Mouse (Mus musculus): ENCODE measurements around the gene Dag1. TPM values are rescaled to one million over a fixed set of nuclear protein-coding genes. Genes with fewer than 3 reads are reported as not detected.
"Not testable (repeated sequence)": the region's sequence is repeated elsewhere in the genome, so short reads cannot be mapped to it uniquely, and the experiment has no call there.

Gene Dag1
- polyA plus RNA-seq, 1 experiment from 2014 or later = 76.7 TPM

DNA sequence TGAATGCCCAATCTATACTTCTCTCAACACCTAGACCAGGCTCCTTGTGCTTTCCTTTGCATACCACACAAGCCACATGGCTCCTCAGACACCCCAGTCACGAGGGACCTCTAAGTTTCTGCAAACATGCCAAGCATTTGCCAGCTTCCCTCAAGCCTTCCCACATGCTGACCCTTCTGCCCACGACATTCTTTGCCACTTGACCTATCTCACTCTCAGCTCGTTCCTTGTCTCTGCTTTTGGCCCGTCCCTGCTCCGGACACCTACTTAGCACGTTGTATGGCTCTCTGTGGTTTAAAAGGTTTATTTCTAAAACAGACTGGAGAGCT, 11.5 kb upstream of the Dag1 start:
- no peak overlapping the region for H3K4me2 ChIP-seq (replicated peaks)
- 73% methylated on average over 6 of the region's 6 CpGs for WGBS
- no peaks in the 10 kb centered on the region for H3K9me3 ChIP-seq (ENCODE audit: control insufficient read depth, low read length)
- H3K36me3 ChIP-seq (replicated peaks; ENCODE audit: control insufficient read depth, insufficient read depth) = no peaks in the 10 kb centered on the region
- ATAC-seq (ENCODE audit: low FRiP score) (no peak), DNase-seq (ENCODE audit: low spot score) (no peak)
- no peaks in the 10 kb centered on the region for H3K4me1 ChIP-seq (replicated peaks; ENCODE audit: control insufficient read depth, insufficient read depth, low read length)
- H3K27ac ChIP-seq = no peak overlapping the region
- H3K9ac ChIP-seq = no peak overlapping the region
- H3K4me3 ChIP-seq (replicated peaks; ENCODE audit: low read length) = no peak overlapping the region
- H3K27me3 ChIP-seq (ENCODE audit: control insufficient read depth, insufficient read depth, low read length) = no peaks in the 10 kb centered on the region

DNA sequence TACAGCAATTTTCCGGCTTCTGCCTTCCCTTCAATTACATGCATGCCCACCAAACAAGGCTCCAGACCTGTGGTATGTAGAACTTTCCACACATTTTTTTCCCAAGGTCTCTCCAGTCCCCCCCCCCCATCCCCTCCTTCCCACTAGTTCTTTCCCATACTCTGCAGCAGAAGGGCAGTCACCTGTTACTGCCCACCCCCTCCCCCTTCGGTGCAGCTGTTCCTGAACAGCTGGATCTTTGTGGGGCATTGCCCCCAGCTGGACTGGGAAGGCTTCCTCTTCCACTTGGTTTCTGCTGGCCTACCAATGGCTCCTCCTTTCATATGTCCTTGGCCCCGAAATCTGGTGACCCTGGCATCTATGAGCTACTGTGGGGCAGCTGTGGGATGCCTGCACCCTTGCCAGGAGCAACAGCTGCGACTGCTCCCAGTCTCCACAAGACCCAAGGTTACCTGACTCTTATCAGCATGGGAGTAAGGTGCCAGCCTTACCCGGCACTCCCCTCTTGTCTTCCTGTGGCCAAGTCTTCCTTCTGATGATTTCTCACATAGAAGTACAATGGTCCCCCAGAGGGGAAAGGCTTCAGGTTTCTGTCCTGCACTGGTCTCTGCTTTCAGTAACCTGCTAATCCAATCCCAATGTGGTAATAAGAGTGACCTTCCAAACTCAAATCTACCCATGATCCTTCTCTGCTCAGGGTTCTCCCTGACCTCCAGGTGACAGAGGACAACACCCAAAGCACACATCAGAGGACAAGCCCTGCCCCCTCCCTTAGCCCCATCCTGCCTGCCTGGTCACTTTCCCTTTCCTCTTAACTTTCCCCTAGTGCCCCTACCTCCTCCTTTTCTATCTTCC, 10.9 kb upstream of the Dag1 start:
- WGBS = 85% methylated on average over 5 of the region's 5 CpGs
- H3K4me1 ChIP-seq (replicated peaks; ENCODE audit: control insufficient read depth, insufficient read depth, low read length) = no peaks in the 10 kb centered on the region

DNA sequence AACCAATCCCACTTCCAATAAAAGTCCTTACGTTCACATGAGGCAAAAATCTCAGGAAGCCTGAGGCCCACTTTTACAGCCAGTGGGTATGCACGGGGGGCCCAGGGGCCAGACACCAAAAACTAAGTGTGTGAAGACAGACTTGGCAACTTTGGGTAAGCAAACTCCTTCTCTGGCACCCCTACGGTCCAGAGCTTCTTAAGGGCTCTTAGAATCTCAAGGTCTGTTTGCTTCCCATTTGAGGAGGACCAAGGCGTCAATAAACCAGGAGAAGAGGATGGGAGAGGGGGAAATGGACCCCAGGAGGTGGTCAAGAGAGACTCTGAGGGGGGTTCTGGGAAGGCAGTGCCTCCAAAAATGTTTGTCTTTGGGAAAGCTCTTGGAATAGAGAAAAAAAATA, 9.7 kb upstream of the Dag1 start:
- Histone ChIP-seq H3K4me3 (replicated peaks; ENCODE audit: low read length) (no peak overlapping the region), H3K4me1 (replicated peaks; ENCODE audit: control insufficient read depth, insufficient read depth, low read length) (no peaks in the 10 kb centered on the region), H3K9me3 (ENCODE audit: control insufficient read depth, low read length) (no peaks in the 10 kb centered on the region), H3K9ac (no peak overlapping the region), H3K36me3 (replicated peaks; ENCODE audit: control insufficient read depth, insufficient read depth) (no peaks in the 10 kb centered on the region), H3K27me3 (ENCODE audit: control insufficient read depth, insufficient read depth, low read length) (no peaks in the 10 kb centered on the region), H3K27ac (no peak overlapping the region), H3K4me2 (replicated peaks) (no peak overlapping the region)
- ATAC-seq (ENCODE audit: low FRiP score) (no peak), DNase-seq (ENCODE audit: low spot score) (no peak)
- 74% methylated on average over 4 of the region's 4 CpGs for WGBS

More for the DNA sequence above, 10.9 kb upstream of the Dag1 start:
- no peak overlapping the region for H3K9ac ChIP-seq
- no peak overlapping the region for H3K4me3 ChIP-seq (replicated peaks; ENCODE audit: low read length)
- ATAC-seq (ENCODE audit: low FRiP score) (no peak), DNase-seq (ENCODE audit: low spot score) (no peak)
- H3K27ac ChIP-seq = no peak overlapping the region
- no peaks in the 10 kb centered on the region for H3K36me3 ChIP-seq (replicated peaks; ENCODE audit: control insufficient read depth, insufficient read depth)
- H3K27me3 ChIP-seq (ENCODE audit: control insufficient read depth, insufficient read depth, low read length) = no peaks in the 10 kb centered on the region
- no peaks in the 10 kb centered on the region for H3K9me3 ChIP-seq (ENCODE audit: control insufficient read depth, low read length)
- no peak overlapping the region for H3K4me2 ChIP-seq (replicated peaks)

DNA sequence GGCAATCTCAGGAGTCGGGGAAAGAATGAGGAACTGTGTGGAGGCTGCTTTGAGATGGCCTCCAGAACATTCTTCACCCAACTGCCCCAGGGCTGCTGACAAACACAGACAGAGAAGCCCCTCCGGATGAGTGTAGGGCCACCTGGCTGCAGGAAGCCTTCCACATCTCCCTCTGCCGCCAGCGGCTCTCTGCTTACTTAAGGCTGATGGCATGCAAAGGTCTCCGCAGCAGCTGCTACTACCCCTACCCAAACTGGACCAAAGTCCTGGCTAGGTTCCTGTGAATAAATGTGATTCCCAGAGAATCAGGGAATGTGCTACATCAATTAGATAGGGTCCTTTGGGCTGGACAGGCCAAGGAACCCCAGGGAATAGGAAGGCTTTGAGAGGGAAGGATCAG, 8.9 kb upstream of the Dag1 start:
- H3K9me3 ChIP-seq (ENCODE audit: control insufficient read depth, low read length) = no peaks in the 10 kb centered on the region
- 82% methylated on average over 5 of the region's 5 CpGs for WGBS
- no peaks in the 10 kb centered on the region for H3K27me3 ChIP-seq (ENCODE audit: control insufficient read depth, insufficient read depth, low read length)
- H3K27ac ChIP-seq = no peak overlapping the region
- H3K4me3 ChIP-seq (replicated peaks; ENCODE audit: low read length) = no peak overlapping the region
- no peak overlapping the region for H3K4me2 ChIP-seq (replicated peaks)
- H3K9ac ChIP-seq = no peak overlapping the region
- DNase-seq (ENCODE audit: low spot score) = no peak
- ATAC-seq (ENCODE audit: low FRiP score) = no peak
- no peaks in the 10 kb centered on the region for H3K4me1 ChIP-seq (replicated peaks; ENCODE audit: control insufficient read depth, insufficient read depth, low read length)
- no peaks in the 10 kb centered on the region for H3K36me3 ChIP-seq (replicated peaks; ENCODE audit: control insufficient read depth, insufficient read depth)

DNA sequence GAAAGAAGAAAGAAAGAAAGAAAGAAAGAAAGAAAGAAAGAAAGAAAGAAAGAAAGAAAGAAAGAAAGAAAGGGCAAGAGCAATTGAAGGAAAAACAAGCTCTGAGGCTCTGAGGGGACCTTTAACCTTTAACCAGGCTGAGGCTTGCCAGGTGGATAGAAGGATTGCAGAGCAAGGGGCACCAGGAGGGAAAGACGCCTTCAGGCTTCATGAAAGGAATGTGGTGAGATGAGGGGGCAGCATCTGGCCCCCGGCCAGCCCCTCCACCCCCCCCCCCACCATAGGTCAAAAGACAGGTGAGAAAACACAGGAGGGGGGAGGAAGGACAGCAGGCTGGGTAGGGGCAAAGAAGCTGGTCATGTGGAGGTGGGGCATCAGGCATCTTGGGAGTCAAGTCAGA, 8.2 kb upstream of the Dag1 start:
- Histone ChIP-seq H3K9ac (no peak overlapping the region), H3K9me3 (ENCODE audit: control insufficient read depth, low read length) (no peaks in the 10 kb centered on the region), H3K27ac (no peak overlapping the region), H3K4me3 (replicated peaks; ENCODE audit: low read length) (no peak overlapping the region), H3K4me1 (replicated peaks; ENCODE audit: control insufficient read depth, insufficient read depth, low read length) (no peaks in the 10 kb centered on the region), H3K27me3 (ENCODE audit: control insufficient read depth, insufficient read depth, low read length) (no peaks in the 10 kb centered on the region), H3K36me3 (replicated peaks; ENCODE audit: control insufficient read depth, insufficient read depth) (no peaks in the 10 kb centered on the region), H3K4me2 (replicated peaks) (no peak overlapping the region)
- DNase-seq (ENCODE audit: low spot score) (no peak), ATAC-seq (ENCODE audit: low FRiP score) (no peak)
- WGBS = 62% methylated on average over 2 of the region's 2 CpGs

DNA sequence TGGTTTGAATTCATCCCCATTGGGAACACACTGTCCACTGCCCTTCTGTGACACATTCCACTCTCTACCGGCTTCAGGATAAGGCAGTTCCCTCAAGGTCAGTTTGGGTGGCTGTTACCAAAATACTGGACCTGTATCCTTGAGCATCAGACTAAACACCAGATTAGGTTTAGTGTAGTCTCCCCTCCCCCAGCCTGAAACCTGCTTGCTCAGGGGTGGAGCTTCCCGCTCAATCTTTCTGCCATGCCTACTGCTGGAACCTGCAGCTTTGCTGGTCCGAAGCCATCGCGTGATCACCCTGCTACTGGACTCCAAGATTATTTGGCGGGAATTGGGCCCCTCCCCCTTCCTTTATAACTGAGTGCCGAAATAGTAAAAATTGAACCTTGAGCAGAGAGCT, 4.9 kb upstream of the Dag1 start:
- not testable (repeated sequence) for H3K9me3 ChIP-seq (ENCODE audit: control insufficient read depth, low read length); H3K4me3 ChIP-seq (replicated peaks; ENCODE audit: low read length); H3K36me3 ChIP-seq (replicated peaks; ENCODE audit: control insufficient read depth, insufficient read depth); H3K27ac ChIP-seq; H3K4me2 ChIP-seq (replicated peaks); ATAC-seq (ENCODE audit: low FRiP score); H3K4me1 ChIP-seq (replicated peaks; ENCODE audit: control insufficient read depth, insufficient read depth, low read length); DNase-seq (ENCODE audit: low spot score); H3K27me3 ChIP-seq (ENCODE audit: control insufficient read depth, insufficient read depth, low read length); H3K9ac ChIP-seq
- 81% methylated on average over 6 of the region's 7 CpGs for WGBS

DNA sequence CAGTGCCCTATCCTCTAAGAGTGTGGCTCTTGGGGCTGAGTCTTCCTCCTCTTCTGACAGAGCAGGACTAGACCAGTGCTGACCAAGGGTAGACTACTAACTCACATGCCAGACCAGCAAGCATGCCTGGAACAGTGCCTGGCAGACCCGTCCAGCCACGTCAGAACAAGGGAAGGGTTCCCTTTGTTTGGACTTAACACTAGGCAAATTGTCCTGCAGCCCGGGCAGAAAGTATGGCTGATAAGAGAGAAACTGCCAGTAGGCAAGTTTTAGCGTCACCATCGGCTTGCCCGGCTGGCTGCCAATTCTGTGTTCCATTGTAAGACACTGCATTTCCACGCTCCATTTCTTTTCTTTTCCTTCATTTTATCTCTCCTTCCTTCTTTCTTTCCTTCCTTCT, 3.9 kb upstream of the Dag1 start:
- DNase-seq (ENCODE audit: low spot score) (no peak), ATAC-seq (ENCODE audit: low FRiP score) (no peak)
- Histone ChIP-seq H3K36me3 (replicated peaks; ENCODE audit: control insufficient read depth, insufficient read depth) (no peaks in the 10 kb centered on the region), H3K27ac (no peak overlapping the region), H3K4me1 (replicated peaks; ENCODE audit: control insufficient read depth, insufficient read depth, low read length) (peaks cover 7% of the 10 kb centered on the region), H3K4me2 (replicated peaks) (no peak overlapping the region), H3K9me3 (ENCODE audit: control insufficient read depth, low read length) (no peaks in the 10 kb centered on the region), H3K9ac (no peak overlapping the region), H3K27me3 (ENCODE audit: control insufficient read depth, insufficient read depth, low read length) (no peaks in the 10 kb centered on the region), H3K4me3 (replicated peaks; ENCODE audit: low read length) (no peak overlapping the region)
- 84% methylated on average over 7 of the region's 7 CpGs for WGBS

DNA sequence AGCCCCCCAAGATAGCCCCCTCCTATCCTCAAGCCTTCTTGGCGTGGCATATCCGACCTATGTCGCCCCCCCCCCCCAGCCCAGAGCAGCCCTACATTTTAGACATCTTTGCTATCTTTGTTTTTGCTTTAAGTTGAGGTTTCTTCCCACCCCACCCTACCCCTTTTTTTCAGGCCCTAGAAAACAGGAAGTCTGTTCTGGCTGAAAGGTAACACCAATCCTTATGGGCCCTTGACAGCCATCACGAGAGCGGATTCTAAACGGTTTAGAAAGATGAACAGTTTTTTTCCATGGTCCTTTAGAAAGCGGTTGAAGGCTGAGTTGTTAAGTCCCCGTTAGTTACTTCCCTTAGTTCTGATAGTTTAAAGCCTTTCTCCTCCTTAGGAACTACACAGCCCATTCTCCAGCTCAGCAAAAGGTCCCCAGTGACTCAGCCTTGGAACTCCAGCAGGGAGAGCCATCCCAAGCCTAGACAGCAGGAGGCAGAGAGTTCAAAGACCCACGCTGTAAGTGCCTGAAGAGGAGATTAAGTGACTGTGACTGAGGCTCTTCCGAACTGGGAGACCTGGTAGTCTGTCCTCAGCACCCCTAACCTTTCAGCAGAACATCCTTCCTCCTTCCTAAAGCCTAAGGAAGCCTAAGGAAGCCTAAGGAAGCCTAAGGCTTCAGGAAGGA, 2.6 kb upstream of the Dag1 start:
- DNase-seq (ENCODE audit: low spot score) = no peak
- Histone ChIP-seq H3K9ac (no peak overlapping the region), H3K27me3 (ENCODE audit: control insufficient read depth, insufficient read depth, low read length) (no peaks in the 10 kb centered on the region), H3K36me3 (replicated peaks; ENCODE audit: control insufficient read depth, insufficient read depth) (no peaks in the 10 kb centered on the region), H3K27ac (no peak overlapping the region), H3K4me3 (replicated peaks; ENCODE audit: low read length) (no peak overlapping the region), H3K4me1 (replicated peaks; ENCODE audit: control insufficient read depth, insufficient read depth, low read length) (peaks cover 20% of the 10 kb centered on the region), H3K9me3 (ENCODE audit: control insufficient read depth, low read length) (no peaks in the 10 kb centered on the region), H3K4me2 (replicated peaks) (no peak overlapping the region)
- ATAC-seq (ENCODE audit: low FRiP score) = no peak
- WGBS = 69% methylated on average over 9 of the region's 10 CpGs

DNA sequence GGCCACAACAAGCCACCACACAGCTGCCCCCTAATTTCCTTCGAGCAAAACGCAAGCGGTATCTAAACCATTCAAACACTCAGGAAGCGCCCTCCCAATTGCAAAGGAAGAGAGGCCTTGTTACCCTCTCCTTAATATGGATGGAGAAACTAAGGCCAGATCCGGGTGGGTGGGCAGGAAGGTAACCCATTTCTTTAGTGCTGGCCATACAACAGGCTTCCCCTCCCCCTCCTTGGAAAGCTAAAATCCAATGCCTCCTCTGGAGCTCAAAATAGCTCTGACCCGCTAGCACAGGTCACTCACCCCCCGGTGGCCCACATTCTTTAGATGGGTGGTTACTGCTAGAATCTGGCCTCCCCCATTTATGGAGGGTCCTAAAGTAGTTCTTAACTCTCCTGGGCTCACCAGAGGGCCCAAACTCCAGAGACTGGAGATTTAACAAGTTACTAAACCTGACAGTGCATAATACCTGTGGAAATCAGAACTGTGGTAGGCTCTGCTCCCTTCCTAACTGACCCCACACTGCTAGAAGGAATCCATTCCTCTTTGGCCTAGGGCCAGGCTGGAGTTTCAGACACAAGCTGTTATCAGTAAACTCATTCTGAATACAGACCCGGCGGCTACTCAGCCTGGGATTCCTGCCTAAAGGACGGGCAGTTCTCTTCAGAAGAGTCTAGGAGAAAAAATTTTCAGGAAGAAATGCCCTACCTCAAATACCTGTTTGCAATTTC, 598 bp upstream of the Dag1 start:
- Histone ChIP-seq H3K9ac (peak overlapping the region; percentile 31; the same call in 1 of the 2 replicates), H3K4me3 (replicated peaks; ENCODE audit: low read length) (peak overlapping the region; percentile 92), H3K27me3 (ENCODE audit: control insufficient read depth, insufficient read depth, low read length) (no peaks in the 10 kb centered on the region), H3K36me3 (replicated peaks; ENCODE audit: control insufficient read depth, insufficient read depth) (no peaks in the 10 kb centered on the region), H3K4me2 (replicated peaks) (peak overlapping the region; percentile 75), H3K27ac (peak overlapping the region; percentile 58), H3K4me1 (replicated peaks; ENCODE audit: control insufficient read depth, insufficient read depth, low read length) (peaks cover 21% of the 10 kb centered on the region), H3K9me3 (ENCODE audit: control insufficient read depth, low read length) (no peaks in the 10 kb centered on the region)
- DNase-seq (ENCODE audit: low spot score) = no peak
- WGBS = 15% methylated on average over 10 of the region's 10 CpGs
- no peak for ATAC-seq (ENCODE audit: low FRiP score)

Data from hindbrain, embryonic 14.5 days (tissue).